Comparison of ENCODE assay signal across 13 mouse cellular contexts in the genomic region with DNA sequence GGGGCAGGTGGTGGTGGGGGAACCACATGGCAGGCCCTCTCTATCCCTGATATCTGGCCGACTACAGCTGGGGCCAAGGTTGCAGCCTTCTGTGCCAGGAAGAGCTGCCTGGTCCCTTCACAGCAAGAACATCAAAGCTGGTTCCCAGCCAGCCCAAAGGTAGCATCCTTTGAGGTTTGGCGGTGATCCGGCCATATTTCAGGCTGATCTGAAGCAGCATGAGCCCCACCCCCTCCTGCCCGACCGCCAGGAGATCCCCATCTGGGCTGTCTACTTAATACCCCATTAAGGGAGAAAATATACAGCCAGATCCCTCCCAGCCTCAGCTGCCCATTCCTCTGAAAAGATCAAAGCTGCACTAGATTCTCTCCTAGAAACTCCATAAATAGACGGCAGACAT. TPM values are rescaled to one million over a fixed set of nuclear protein-coding genes. Genes with fewer than 3 reads are reported as not detected.
A peak's percentile ranks its signal among the peaks of the same experiment; 100 is the strongest.
DNase-seq lines count a peak whose midpoint lies in the region; ATAC-seq lines count a peak whose summit lies in the region.
"Had no signal": no experiment of that assay in that cellular context is flagged by ENCODE, and none has a peak within 500 bp of the region (broad histone marks: within the 10 kb centered on the region; RNA-seq: fewer than 3 reads in every experiment).

No protein-coding gene starts in this region.

- no peak overlapping the region for H3K4me3 ChIP-seq in forebrain, embryonic 15.5 days
- no peak overlapping the region for H3K4me3 ChIP-seq in midbrain, embryonic 13.5 days (replicated peaks)
- H3K4me3 ChIP-seq: heart, embryonic 15.5 days; layer of hippocampus, adult 2 months; lung, embryonic 15.5 days had no signal

- peak overlapping the region; percentile 86 for H3K27ac ChIP-seq in forebrain, embryonic 15.5 days (replicated peaks)
- H3K27ac ChIP-seq in midbrain, embryonic 13.5 days, result peak overlapping the region; percentile 73
- H3K27ac ChIP-seq: heart, embryonic 15.5 days had no signal

- WGBS in forebrain, embryonic 15.5 days, result 5% methylated on average over 6 of the region's 6 CpGs
- WGBS in midbrain, embryonic 13.5 days, result 19% methylated on average over 6 of the region's 6 CpGs

- no peaks in the 10 kb centered on the region for H3K27me3 ChIP-seq in forebrain, embryonic 15.5 days
- peaks cover 37% of the 10 kb centered on the region for H3K27me3 ChIP-seq in midbrain, embryonic 13.5 days

- DNase-seq in adrenal gland, postnatal 10 days, result peak; percentile 57
- peak; percentile 71 to 72 for DNase-seq in adrenal gland, postnatal 36 days
- no peak for DNase-seq in gastrocnemius, adult 18-20 months (ENCODE audit: low spot score)
- DNase-seq in gastrocnemius, postnatal 10 days, result no peak
- DNase-seq: gastrocnemius, postnatal 14 days; kidney, adult 18-20 months; thymus, postnatal 14 days had no signal

- H3K4me2 ChIP-seq in forebrain, embryonic 15.5 days (replicated peaks), result 0 out of 2 replicates have a peak overlapping the region, but pooled peaks have one; percentile 5
- no peak overlapping the region for H3K4me2 ChIP-seq in midbrain, embryonic 13.5 days (replicated peaks)
- H3K4me2 ChIP-seq: heart, embryonic 15.5 days; lung, embryonic 15.5 days had no signal

- H3K9ac ChIP-seq in forebrain, embryonic 15.5 days (replicated peaks), result no peak overlapping the region
- H3K9ac ChIP-seq in midbrain, embryonic 13.5 days (replicated peaks), result 0 out of 2 replicates have a peak overlapping the region, but pooled peaks have one; percentile 41
- H3K9ac ChIP-seq: heart, embryonic 15.5 days; lung, embryonic 15.5 days had no signal

- H3K4me1 ChIP-seq in forebrain, embryonic 15.5 days, result peaks cover 89% of the 10 kb centered on the region
- H3K4me1 ChIP-seq in midbrain, embryonic 13.5 days (replicated peaks), result peaks cover 91% of the 10 kb centered on the region

- H3K36me3 ChIP-seq in forebrain, embryonic 15.5 days, result no peaks in the 10 kb centered on the region
- H3K36me3 ChIP-seq in midbrain, embryonic 13.5 days, result no peaks in the 10 kb centered on the region
- H3K36me3 ChIP-seq: heart, embryonic 15.5 days; lung, embryonic 15.5 days had no signal

- no peak for ATAC-seq in forebrain, embryonic 15.5 days (replicated peaks)
- ATAC-seq in midbrain, embryonic 13.5 days, result peak; percentile 22; the same call in 1 of the 2 replicates
- no peak for ATAC-seq in megakaryocyte-erythroid progenitor cell, adult 5-6 weeks (replicated peaks; ENCODE audit: low FRiP score, low TSS enrichment, poor library complexity, severe bottlenecking)

- no peaks in the 10 kb centered on the region for H3K9me3 ChIP-seq in forebrain, embryonic 15.5 days
- H3K9me3 ChIP-seq in midbrain, embryonic 13.5 days, result no peaks in the 10 kb centered on the region
- H3K9me3 ChIP-seq: heart, embryonic 15.5 days; lung, embryonic 15.5 days had no signal

RNA-seq across cellular contexts. Expression of a gene that starts 59.6 kb away (rescaled TPM):
- 10 to 100 TPM; 70.8 to 71.5 TPM for total RNA-seq in adrenal gland, postnatal 10 days (2021)
- total RNA-seq in adrenal gland, postnatal 36 days (2021), result 100 to 1,000 TPM in 1 of 2 experiments, 10 to 100 TPM in 1; 94.4 to 104 TPM
- 18.2 and 18.7 TPM in 2 replicates for polyA plus RNA-seq in forebrain, embryonic 15.5 days (2015; fragmentation: Nextera tagmentation; extraction: Ambion mirVana)
- polyA plus RNA-seq in midbrain, embryonic 13.5 days (2015; fragmentation: Nextera tagmentation; extraction: Ambion mirVana), result 15.6 and 16.0 TPM in 2 replicates
- 57.7 and 70.5 TPM in 2 replicates for total RNA-seq in megakaryocyte-erythroid progenitor cell, adult 5-6 weeks (2014; fragmentation: Nextera tagmentation)
- 87.5 and 106 TPM in 2 replicates for total RNA-seq in megakaryocyte-erythroid progenitor cell, adult 5-6 weeks (2017)
- total RNA-seq in gastrocnemius, adult 18-20 months (2021), result 10 to 100 TPM; 33.2 to 36.0 TPM
- 10 to 100 TPM; 33.4 to 40.6 TPM for total RNA-seq in gastrocnemius, postnatal 10 days (2021)

Comparison
In these comparisons a context has a peak if more than half of its experiments do, and no peak if none do; other contexts are left out.
1. DNase-seq: peak in adrenal gland, postnatal 10 days (single experiment) and adrenal gland, postnatal 36 days (2 of 2); none in gastrocnemius, adult 18-20 months (single experiment) and gastrocnemius, postnatal 10 days (single experiment).